Mouse (Mus musculus) gastrocnemius, adult 18-20 months (tissue): ENCODE data around the gene Fndc5. TPM values are rescaled to one million over a fixed set of nuclear protein-coding genes. Genes with fewer than 3 reads are reported as not detected.
A peak's percentile ranks its signal among the peaks of the same experiment; 100 is the strongest.

ENCODE experiments used
- DNase-seq: peaks from one replicate; pipeline ENCODE4 v3.0.0; 2021; ENCODE audit warnings: low spot score
- total RNA-seq, 2 experiments: library from RNA; stranded (reverse); gene quantifications; 2 replicates each; pipeline ENCODE4 v1.2.3; 2021

Gene Fndc5
- total RNA-seq, 2 experiments from 2014 or later, result 67.3 to 72.7 TPM

DNA sequence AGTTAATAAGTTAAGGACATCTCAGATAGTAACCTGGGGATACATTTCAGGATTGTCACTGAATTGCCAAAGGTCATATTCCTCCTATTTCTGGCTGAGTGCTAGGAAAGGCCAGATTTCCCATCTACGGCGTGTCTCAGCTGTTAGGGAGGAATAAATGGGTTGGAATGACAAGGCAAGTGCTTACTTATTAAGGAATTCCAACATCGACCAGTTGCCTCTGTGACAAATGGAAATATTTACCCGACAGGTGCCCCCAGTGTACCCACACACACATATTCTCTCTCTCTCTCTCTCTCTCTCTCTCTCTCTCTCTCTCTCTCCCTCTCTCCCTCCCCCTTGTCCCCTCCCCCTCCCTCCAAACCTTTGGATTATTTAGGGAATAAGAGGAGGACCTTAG is 9.1 kb downstream of the Fndc5 start:
- no peak for DNase-seq

DNA sequence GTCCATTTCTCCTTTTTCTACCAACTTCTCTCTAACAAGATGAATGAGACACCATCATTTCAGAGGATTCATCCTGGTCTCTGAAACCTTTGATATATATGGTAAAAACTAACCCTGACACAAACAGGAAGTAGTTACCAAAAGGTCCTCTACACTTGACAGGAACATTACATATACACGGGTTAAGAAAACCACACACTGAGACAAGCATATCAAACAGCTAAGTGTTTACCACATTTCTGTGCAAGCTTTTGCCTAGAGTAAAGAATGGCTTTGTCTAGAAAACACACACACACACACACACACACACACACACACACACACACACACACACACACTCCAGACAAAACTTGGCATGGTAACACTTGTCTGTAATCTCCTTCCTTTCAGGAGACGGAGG is 9.6 kb downstream of the Fndc5 start:
- no peak for DNase-seq

DNA sequence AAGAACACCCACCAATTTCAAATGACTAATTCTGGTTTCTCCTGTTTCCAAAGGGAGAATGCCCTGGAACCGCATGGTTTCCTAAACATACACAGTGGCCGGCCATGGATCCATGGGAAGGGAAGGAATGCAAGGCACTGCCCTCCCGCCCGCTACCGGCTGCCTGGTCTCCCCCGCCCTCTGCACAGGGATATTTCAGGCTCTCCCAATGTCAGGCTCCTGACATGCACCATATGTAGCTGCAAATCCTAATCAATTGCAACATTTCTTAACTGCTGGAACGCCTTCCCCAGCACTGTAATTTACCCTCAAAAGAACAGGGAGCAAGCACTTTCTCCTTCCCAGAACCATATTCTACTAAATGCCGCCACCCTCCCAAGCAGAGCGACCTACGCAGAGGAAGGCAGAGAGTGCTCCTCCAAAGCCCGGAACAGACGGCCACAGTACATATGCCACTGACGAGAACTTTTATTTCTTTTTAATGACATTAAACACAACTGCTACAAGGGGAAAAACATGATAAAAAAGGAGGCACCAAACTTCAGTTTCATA is 10.8 kb downstream of the Fndc5 start:
- DNase-seq, result no peak

DNA sequence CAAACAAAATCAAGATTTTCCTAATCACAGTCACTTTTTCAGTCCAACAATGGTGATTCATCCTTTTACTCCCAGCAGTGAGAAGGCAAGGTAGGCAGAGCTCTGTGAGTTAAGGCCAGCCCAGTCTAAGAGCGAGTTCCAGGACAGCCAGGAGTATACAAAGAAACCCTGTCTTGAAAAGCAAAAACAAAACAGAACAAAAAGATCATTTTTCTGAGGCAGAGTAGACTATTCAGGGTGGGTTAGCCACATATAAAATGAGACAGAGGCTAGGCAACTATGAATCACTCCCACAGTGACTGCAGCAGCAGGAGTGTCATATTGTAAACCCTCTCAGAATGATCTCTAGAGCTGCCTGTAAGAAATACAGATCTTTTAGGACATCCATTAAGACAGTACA is 12.5 kb downstream of the Fndc5 start:
- DNase-seq, result no peak

DNA sequence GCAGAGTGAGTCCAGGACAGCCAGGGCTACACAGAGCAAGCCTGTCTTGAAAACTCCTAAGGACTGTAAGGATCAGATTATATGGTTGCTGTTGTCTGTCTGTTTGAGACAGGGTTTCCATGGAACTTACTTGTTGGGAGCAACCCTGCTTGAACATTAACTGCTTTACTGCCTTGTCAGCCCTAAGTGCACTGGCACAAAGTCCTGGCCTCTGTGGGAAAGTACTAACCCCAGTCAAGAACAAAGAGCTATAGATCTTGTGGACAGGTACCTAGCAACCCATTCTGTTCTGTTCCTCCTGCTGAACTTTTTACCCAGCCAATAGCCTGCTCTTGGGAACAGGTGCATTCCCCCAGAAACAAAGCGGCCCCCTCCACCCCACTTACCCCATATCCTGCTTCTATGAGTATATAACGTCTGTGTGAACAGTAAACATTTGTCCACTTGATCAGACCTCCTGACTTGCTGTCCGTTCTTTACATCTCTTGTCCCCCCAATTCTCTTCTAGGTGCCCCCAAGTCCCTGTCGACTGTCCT is 14.5 kb downstream of the Fndc5 start:
- DNase-seq, result no peak

DNA sequence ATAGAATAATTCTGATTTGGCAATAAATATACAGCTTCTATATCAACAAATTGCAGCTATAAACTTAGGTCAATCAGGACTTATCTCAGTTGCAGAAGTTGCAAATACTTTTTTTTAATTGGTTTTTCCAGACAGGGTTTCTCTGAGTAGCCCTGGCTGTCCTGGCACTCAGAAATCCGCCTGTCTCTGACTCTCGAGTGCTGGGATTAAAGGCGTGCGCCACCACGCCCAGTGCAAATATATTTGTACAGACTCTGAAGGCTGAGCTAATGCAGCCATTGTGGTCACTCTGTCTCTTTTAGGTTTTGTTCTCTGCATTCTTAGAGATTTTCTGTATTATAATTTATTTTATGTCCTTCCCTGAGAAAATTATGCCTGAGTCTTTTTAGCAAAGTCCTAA is 20.7 kb downstream of the Fndc5 start:
- DNase-seq, result no peak

DNA sequence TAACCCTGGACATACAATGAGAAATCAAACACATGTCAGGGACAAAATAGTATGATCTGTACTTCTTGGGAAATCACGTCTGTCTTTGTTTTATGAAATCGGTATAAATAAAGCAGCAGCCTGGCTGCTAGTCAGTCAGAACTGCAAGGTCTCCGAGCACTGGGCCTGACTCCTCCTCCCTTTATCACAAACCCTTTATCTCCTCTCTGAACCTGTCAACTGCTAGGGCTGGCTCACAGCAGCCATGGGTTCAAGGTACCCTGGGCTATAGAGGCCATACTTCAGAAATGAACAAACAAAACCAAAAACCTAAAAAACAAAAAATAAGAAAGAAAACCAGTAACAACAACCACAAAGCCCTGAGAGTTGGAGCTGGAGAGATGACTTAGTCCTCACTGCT is 21.8 kb downstream of the Fndc5 start:
- DNase-seq, result no peak

DNA sequence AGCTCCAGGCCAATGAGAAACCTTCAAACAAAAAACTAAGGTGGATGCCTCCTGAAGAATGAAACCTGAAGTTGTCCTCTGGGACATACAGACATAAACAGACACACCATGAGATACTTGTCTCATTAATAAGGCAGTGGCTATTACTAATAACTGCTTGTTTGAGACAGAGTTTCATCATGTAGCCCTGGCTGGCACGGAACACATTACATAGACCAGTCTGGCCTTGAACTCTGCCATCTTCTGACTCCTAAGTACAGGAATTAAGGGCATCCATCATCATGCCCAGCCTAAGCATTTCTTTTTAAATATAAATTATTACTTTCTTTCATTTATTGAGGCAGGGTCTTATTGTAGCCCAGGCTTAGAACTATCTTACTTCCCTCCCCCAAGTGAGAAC is 24.3 kb downstream of the Fndc5 start:
- DNase-seq, result no peak

DNA sequence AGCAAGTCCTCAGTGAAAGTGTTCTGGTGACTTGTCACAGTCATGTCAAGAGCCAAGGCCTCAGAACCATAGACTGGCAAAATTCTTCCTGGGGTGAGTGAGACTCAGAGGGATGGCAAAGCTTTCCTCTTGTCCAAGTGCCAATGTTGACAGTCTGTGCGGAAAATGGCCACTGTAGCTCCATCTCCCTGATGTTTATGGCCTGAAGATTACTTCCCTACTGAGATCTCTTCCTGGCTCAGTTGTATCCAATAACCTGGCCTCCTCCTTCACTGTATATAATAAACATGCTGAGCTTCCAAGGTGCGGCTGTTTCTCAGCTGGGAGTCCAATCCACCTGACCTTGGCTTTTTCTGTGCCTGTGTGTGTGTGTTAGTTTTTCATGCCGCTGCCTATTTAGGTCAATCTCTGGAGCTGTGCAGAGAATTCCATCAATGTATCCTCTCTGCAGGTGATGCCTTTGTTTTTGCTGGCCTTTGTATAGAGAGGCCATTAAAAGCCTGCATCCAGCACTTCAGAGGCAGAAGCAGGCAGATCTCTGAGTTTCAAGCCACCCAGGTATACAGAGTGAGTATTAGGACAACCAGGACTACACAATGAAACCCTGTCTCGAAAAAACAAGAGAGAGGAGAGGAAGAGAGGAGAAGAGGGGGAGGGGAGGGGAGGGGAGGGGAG is 24.9 kb downstream of the Fndc5 start:
- no peak for DNase-seq

DNA sequence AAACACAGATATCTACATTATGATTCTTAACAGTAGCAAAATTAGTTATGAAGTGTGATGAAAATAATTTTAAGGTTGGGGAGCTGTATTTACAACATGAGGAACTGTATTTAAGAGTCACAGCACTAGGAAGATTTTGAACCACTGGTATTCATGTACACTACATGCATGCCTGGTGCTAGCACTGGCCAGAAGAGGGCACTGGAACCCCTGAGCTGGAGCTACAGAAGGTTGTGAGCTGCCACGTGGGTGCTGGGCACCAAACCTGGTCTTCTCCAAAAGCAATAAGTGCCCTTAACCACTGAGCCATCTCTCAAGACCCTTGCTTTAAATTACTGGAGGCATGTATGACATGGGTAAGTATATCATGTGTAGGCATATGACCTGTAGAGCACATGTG is 35.7 kb downstream of the Fndc5 start:
- DNase-seq, result no peak

DNA sequence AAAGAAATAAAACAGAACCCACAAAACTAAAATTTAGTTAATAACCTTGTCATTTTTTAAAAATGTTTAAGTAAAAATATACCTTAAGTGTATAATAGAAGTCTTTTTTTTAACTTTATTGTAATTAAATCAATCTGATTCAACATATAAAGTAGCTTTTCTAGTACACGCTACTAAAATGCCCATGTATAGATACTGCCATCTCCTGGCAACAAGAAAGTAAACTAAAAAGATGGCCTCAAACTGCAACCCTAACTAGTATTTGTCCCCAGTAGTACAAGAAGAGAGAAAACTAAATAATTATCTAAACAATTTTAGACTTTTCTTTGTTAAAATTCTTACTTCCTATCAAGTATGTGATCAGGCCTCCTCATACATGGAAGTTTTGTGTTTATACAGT is 42.8 kb downstream of the Fndc5 start:
- no peak for DNase-seq

DNA sequence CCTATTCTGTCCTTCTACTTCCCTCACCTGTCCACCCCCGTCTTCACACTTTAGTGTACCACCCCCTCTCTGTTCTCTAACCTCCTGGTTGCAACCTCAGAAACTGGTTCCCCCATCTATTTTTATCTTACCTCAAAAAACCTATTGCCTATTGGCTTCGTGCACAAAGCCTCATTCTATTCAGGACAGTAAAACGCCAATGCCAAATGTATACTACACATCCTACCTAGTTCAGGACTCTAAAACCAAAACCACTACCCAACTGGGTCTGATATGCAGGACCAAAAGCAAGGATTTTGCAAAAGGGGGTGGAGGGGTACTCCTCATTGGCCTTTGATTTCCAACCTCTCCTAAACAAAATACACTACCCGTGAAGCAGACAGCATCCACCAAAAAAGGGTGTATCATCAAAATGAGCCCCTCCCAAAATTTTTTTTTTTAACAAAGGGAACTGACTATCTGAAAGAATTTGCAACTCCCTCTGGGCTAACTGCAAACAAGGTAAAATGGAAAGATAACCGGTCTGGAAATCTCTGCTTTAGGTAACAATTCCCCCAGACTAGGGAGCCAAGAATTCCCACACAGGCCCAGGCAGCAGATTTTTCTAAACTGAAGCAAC is 51.4 kb downstream of the Fndc5 start:
- no peak for DNase-seq

DNA sequence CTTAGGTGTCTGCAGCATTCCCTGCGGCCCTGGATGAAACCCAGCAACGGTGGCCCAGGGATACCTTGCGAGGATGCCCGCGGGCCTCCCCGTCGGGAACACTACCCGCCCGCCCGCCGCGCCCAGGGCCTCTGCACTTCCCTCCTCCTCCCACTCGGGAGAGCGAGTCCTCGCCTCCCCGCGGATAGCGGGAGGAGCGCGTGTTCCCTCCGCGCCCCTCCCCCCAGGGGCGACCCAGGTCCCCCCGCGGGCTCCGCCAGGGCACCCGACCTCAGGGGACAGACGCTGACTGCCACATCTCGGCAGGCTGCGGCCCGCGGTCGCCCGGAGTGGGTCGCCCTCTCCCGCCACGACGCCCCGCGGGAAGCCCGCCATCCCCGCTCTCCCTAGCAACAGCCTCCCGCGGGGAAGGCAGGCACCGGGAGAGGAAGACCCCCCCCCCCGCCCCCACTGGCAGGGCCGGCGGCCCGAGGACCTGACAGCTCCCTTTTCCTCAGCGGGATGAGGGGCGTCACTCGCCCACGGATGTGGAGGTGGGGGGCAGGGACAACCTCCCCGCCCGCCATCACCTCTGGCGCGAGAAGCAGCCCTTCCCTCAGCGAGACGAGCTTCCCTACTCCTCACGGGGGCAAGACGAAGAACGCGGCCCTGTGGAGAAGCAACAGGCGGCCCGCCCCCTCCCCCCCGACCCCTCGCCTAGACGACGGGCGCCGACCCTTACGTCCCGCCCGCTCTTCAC is 52.2 kb downstream of the Fndc5 start:
- peak; percentile 34 for DNase-seq

DNA sequence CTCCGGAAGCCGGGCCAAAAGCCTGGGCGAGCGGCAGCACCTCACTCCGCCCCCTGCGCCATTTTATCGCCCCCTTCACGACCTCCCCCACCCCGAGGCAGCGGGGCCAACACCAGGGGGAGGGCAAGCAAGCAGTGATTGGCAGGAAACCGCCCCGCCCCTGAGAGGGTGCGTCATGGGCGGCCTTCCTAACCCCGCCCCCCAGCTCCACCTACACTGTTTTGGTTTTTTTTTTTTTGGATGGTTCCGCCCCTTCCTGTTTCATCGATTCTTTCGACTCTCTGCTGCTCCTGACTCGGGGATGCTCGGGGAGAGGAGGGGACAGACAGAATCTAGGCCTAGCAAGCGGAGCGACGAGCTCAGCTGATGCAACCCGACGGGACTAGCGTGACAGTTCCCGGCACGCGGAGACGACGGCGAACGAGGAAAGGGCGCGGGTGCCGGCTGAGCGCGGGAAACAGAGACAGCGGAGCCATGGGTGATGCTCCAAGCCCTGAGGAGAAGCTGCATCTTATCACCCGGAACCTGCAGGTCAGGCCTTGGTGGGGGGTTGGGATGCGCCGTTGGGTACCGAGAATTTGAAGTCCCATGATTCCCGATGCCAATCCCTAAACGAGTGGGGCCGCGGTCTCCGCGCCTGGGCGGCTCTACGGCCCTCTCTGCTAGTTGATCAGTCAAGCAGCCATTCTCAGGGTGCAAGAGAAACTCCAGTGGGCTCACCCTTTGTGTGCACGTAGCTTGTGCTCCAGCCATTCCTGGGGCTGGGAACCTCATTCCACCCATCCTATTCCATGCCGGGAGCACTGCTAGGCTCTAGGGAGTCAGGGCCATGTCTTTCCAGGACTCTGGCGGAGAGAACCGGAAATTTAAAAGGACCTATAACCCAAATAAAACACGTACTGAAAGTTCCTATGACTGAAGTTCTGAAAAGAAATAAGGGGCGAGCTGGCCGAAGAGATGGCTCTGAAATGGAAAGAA is 53.0 kb downstream of the Fndc5 start, which contains the start of the genes S100pbp and Yars:
TSS of gene S100pbp (minus strand) at position 186 of the 978 bp plus-strand sequence.
TSS of gene Yars (plus strand) at position 219 of the 978 bp plus-strand sequence.
- peak; percentile 96 for DNase-seq

DNA sequence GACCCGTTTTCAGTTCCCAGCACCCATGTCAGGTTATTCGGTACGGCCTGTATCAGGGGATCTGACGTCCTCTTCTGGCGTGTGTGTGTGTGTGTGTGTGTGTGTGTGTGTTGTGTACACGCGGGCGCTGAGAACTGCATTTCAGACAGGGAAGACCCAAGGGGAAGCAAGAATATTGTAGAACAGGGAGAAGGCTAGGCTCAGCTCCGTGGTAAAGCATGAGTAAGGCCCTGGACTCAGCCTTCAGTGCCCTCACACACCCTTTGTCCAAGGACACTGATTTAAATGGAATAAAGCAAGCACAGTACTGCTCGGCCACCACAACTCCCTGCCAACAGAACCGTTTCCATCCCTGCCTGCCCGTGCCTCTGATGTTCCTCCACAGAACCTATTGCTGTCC is 53.7 kb downstream of the Fndc5 start:
- no peak for DNase-seq

DNA sequence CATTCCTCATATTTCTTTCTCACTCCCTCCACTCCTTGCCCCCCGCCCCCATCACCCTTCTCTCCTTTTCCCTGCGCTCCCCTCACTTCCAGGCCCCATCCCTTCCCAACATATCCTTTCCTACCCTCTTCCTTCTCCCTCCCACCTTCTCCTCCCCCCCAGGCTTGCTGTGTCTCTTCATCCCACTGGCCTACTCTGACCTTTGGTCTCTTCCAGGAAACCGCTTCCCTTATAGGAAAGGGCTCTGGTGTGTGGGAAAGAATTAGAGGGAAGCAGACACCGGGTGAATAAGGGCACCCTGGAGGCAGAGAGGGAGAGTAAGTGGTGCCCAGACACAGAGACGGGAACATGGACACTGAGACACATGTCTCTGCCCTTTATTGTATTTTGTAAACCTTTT is 54.9 kb downstream of the Fndc5 start:
- no peak for DNase-seq

Other genes starting within 250 kb of the Fndc5 start
- 1 to 10 TPM; 2.3 to 3.4 TPM for gene Azin2, start 174.6 kb upstream of the Fndc5 start, total RNA-seq
- 10 to 100 TPM; 24.1 to 24.3 TPM for gene Ak2, start 145.0 kb upstream of the Fndc5 start, total RNA-seq
- gene Rnf19b, start 78.7 kb upstream of the Fndc5 start, total RNA-seq, result 10 to 100 TPM; 23.3 to 24.4 TPM
- gene Tmem54, start 31.5 kb upstream of the Fndc5 start, total RNA-seq, result not detected
- not detected for gene Hpca, start 15.0 kb upstream of the Fndc5 start, total RNA-seq
- 1 to 10 TPM; 2.9 to 4.1 TPM for gene S100pbp, start 52.7 kb downstream of the Fndc5 start, total RNA-seq
- gene Yars, start 52.8 kb downstream of the Fndc5 start, total RNA-seq, result 10 to 100 TPM; 38.8 to 39.5 TPM
- gene C77080, start 124.4 kb downstream of the Fndc5 start, total RNA-seq, result 1 to 10 TPM; 1.4 to 1.8 TPM
- gene Sync, start 150.6 kb downstream of the Fndc5 start, total RNA-seq, result 10 to 100 TPM; 49.2 to 49.5 TPM
- gene Rbbp4, start 198.4 kb downstream of the Fndc5 start, total RNA-seq, result 10 to 100 TPM; 34.6 to 45.1 TPM
- gene Zbtb8os, start 198.7 kb downstream of the Fndc5 start, total RNA-seq, result 10 to 100 TPM; 24.9 to 30.2 TPM
- gene Zbtb8a, start 241.1 kb downstream of the Fndc5 start, total RNA-seq, result under 1 TPM; 0.59 to 0.82 TPM